ENCODE assay signal across 8 mouse cellular contexts in genomic region chr6:5255722-5256451, GRCm38 (mm10). TPM values are rescaled to one million over a fixed set of nuclear protein-coding genes. Genes with fewer than 3 reads are reported as not detected.
DNase-seq lines count a peak whose midpoint lies in the region; ATAC-seq lines count a peak whose summit lies in the region.

Gene Pon3, minus strand, starts transcription at chr6:5256286.

- ATAC-seq in embryonic facial prominence, embryonic 12.5 days (ENCODE audit: insufficient number of reproducible peaks, insufficient read depth, low FRiP score, low TSS enrichment), result peak; percentile 81
- 0 out of 2 replicates have a peak, but pooled peaks have one; percentile 27 for ATAC-seq in neural tube, embryonic 13.5 days (ENCODE audit: low read depth)

- H3K36me3 ChIP-seq in embryonic facial prominence, embryonic 12.5 days, result no peaks in the 10 kb centered on the region
- peaks cover 4% of the 10 kb centered on the region; the same call in 1 of the 2 replicates for H3K36me3 ChIP-seq in heart, embryonic 10.5 days
- H3K36me3 ChIP-seq in neural tube, embryonic 13.5 days, result no peaks in the 10 kb centered on the region

- H3K4me3 ChIP-seq in embryonic facial prominence, embryonic 12.5 days, result peak within 1 kb of the TSS; percentile 29
- H3K4me3 ChIP-seq in heart, embryonic 10.5 days, result peak within 1 kb of the TSS; percentile 64
- H3K4me3 ChIP-seq in neural tube, embryonic 13.5 days, result peak within 1 kb of the TSS; percentile 19

- no peak within 1 kb of the TSS for H3K27ac ChIP-seq in embryonic facial prominence, embryonic 12.5 days
- H3K27ac ChIP-seq in heart, embryonic 10.5 days, result peak within 1 kb of the TSS; percentile 88
- H3K27ac ChIP-seq in neural tube, embryonic 13.5 days (replicated peaks), result no peak within 1 kb of the TSS

- H3K4me1 ChIP-seq in embryonic facial prominence, embryonic 12.5 days, result 0 out of 2 replicates have a peak, but pooled peaks cover 3% of the 10 kb centered on the region
- H3K4me1 ChIP-seq in heart, embryonic 10.5 days, result peaks cover 17% of the 10 kb centered on the region; the same call in 1 of the 2 replicates
- H3K4me1 ChIP-seq in neural tube, embryonic 13.5 days (replicated peaks), result 0 out of 2 replicates have a peak, but pooled peaks cover 5% of the 10 kb centered on the region

- peak; percentile 9 for DNase-seq in right cerebral cortex, postnatal 14 days
- no peak for DNase-seq in right cerebral cortex, postnatal 25 days
- peak; percentile 91 for DNase-seq in heart, embryonic 10.5 days (ENCODE audit: low spot score)
- peak; percentile 37 to 53 for DNase-seq in kidney, adult 8-10 months
- DNase-seq in lung, adult 18-20 months, result peak; percentile 85 to 87
- DNase-seq in thymus, postnatal 14 days, result peak; percentile 38

- H3K9ac ChIP-seq in embryonic facial prominence, embryonic 12.5 days, result no peak within 1 kb of the TSS
- peak within 1 kb of the TSS; percentile 9; the same call in 1 of the 2 replicates for H3K9ac ChIP-seq in neural tube, embryonic 13.5 days

- no peaks in the 10 kb centered on the region for H3K27me3 ChIP-seq in embryonic facial prominence, embryonic 12.5 days
- H3K27me3 ChIP-seq in heart, embryonic 10.5 days (ENCODE audit: insufficient read depth, poor library complexity, severe bottlenecking), result no peaks in the 10 kb centered on the region
- H3K27me3 ChIP-seq in neural tube, embryonic 13.5 days, result no peaks in the 10 kb centered on the region

- 12% methylated on average over 16 of the region's 16 CpGs for WGBS in embryonic facial prominence, embryonic 12.5 days
- WGBS in heart, embryonic 10.5 days, result 7% methylated on average over 16 of the region's 16 CpGs
- 11% methylated on average over 16 of the region's 16 CpGs for WGBS in neural tube, embryonic 13.5 days

- H3K4me2 ChIP-seq in embryonic facial prominence, embryonic 12.5 days (replicated peaks), result peak within 1 kb of the TSS; percentile 46
- H3K4me2 ChIP-seq in neural tube, embryonic 13.5 days, result peak within 1 kb of the TSS; percentile 49

- H3K9me3 ChIP-seq in embryonic facial prominence, embryonic 12.5 days, result no peaks in the 10 kb centered on the region
- no peaks in the 10 kb centered on the region for H3K9me3 ChIP-seq in heart, embryonic 10.5 days
- H3K9me3 ChIP-seq in neural tube, embryonic 13.5 days, result no peaks in the 10 kb centered on the region

RNA-seq across cellular contexts. Expression of gene Pon3, which starts in this region (rescaled TPM):
- 6.5 and 6.6 TPM in 2 replicates for polyA plus RNA-seq in embryonic facial prominence, embryonic 12.5 days (2016; fragmentation: Nextera tagmentation; extraction: Ambion mirVana)
- 24.6 and 31.8 TPM in 2 replicates for polyA plus RNA-seq in heart, embryonic 10.5 days (2016; fragmentation: Nextera tagmentation; extraction: Ambion mirVana)
- polyA plus RNA-seq in neural tube, embryonic 13.5 days (2015; fragmentation: Nextera tagmentation; extraction: Ambion mirVana), result 5.2 and 5.3 TPM in 2 replicates
